Mouse (Mus musculus) CH12.LX (cell line): ENCODE measurements around the gene Asic4. TPM values are rescaled to one million over a fixed set of nuclear protein-coding genes. Genes with fewer than 3 reads are reported as not detected.

Source experiments
- DNase-seq: peaks from one replicate; pipeline ENCODE4 v3.0.0-alpha.2; 2013; ENCODE audit errors: extremely low read depth
- H3K27ac ChIP-seq: 2 replicates; pipeline ENCODE4 v1.5.1; 2012; ENCODE audit warnings: low read depth, mild to moderate bottlenecking, control low read depth, moderate library complexity; ENCODE audit not compliant: insufficient read depth
- H3K27me3 ChIP-seq: replicated peaks from 2 replicates; pipeline ENCODE3; 2012; ENCODE audit warnings: inconsistent platforms
- H3K36me3 ChIP-seq, 2 experiments: replicated peaks in 1 of 2; 2 replicates each; pipeline versions ENCODE3 to v1.6.1; 2012; ENCODE audit warnings: inconsistent platforms in 1 of 2, low read length in 1 of 2, mild to moderate bottlenecking in 1 of 2, mixed read lengths in 1 of 2, moderate library complexity in 1 of 2; ENCODE audit not compliant: control insufficient read depth in 1 of 2, insufficient read depth in 1 of 2
- H3K4me1 ChIP-seq, 2 experiments: 2 replicates each; pipeline ENCODE4 v1.6.1; 2012; ENCODE audit warnings: inconsistent platforms in 1 of 2, moderate library complexity in 1 of 2; ENCODE audit not compliant: insufficient read depth in 2 of 2, control insufficient read depth in 1 of 2
- H3K4me2 ChIP-seq: 2 replicates; pipeline ENCODE4 v1.6.1; 2012; ENCODE audit warnings: low read depth, mild to moderate bottlenecking, control low read depth; ENCODE audit not compliant: poor library complexity, insufficient read depth, severe bottlenecking
- H3K4me3 ChIP-seq, 3 experiments: fragments of 150-350 bp in 1 of 3; sonication (generic) in 1 of 3; replicated peaks in 1 of 3; 2 replicates each; pipeline versions ENCODE3 to v1.5.1; 2011 to 2012; ENCODE audit warnings: low read depth in 2 of 3, low read length in 2 of 3, mild to moderate bottlenecking in 2 of 3, moderate library complexity in 2 of 3, control low read depth in 1 of 3, improper control_type of control experiment in 1 of 3, inconsistent platforms in 1 of 3, mixed read lengths in 1 of 3; ENCODE audit not compliant: poor library complexity in 1 of 3
- H3K79me2 ChIP-seq: replicated peaks from 2 replicates; pipeline ENCODE4 v1.6.1; 2012; ENCODE audit warnings: mild to moderate bottlenecking, moderate library complexity; ENCODE audit not compliant: control insufficient read depth, poor library complexity, insufficient read depth, severe bottlenecking; ENCODE audit errors: extremely low read depth
- H3K9ac ChIP-seq: 2 replicates; pipeline ENCODE4 v1.6.1; 2012; ENCODE audit warnings: low read depth, mild to moderate bottlenecking, control low read depth, moderate library complexity; ENCODE audit not compliant: insufficient read depth
- H3K9me3 ChIP-seq: replicated peaks from 2 replicates; pipeline ENCODE3; 2012; ENCODE audit warnings: low read length, inconsistent platforms, mixed read lengths
- CHD2 ChIP-seq: IDR thresholded peaks from 2 replicates; pipeline ENCODE4 v1.6.1; 2011; ENCODE audit warnings: low read length, improper control_type of control experiment
- CTCF ChIP-seq, 2 experiments: IDR thresholded peaks in 1 of 2; conservative IDR thresholded peaks in 1 of 2; 2 replicates each; pipeline ENCODE4 v1.5.1; 2011 to 2012; ENCODE audit warnings: low read depth in 2 of 2, low read length in 2 of 2, improper control_type of control experiment in 1 of 2, inconsistent platforms in 1 of 2, mild to moderate bottlenecking in 1 of 2, moderate library complexity in 1 of 2
- ELF1 ChIP-seq: IDR thresholded peaks from 2 replicates; pipeline ENCODE4 v1.6.1; 2014; ENCODE audit warnings: low read depth, mild to moderate bottlenecking, inconsistent platforms, low read length, improper control_type of control experiment
- GABPA ChIP-seq: IDR thresholded peaks from 2 replicates; pipeline ENCODE4 v1.6.1; 2012; ENCODE audit warnings: low read depth, low read length, improper control_type of control experiment, inconsistent platforms; ENCODE audit not compliant: insufficient replicate concordance
- HCFC1 ChIP-seq: IDR thresholded peaks from 2 replicates; pipeline ENCODE4 v1.6.1; 2012; ENCODE audit warnings: low read depth, mild to moderate bottlenecking, inconsistent platforms, low read length, improper control_type of control experiment
- JUN ChIP-seq: IDR thresholded peaks from 2 replicates; pipeline ENCODE4 v1.6.1; 2011; ENCODE audit warnings: low read depth, mild to moderate bottlenecking, low read length, improper control_type of control experiment, moderate library complexity; ENCODE audit not compliant: insufficient read depth
- KAT2A ChIP-seq: IDR thresholded peaks from 2 replicates; pipeline ENCODE4 v1.6.1; 2012; ENCODE audit warnings: low read length, improper control_type of control experiment, inconsistent platforms; ENCODE audit not compliant: insufficient replicate concordance
- MAFK ChIP-seq: IDR thresholded peaks from 2 replicates; pipeline ENCODE4 v1.6.1; 2011; ENCODE audit warnings: low read length, improper control_type of control experiment; ENCODE audit not compliant: insufficient replicate concordance
- MYC ChIP-seq: IDR thresholded peaks from 2 replicates; pipeline ENCODE4 v1.6.1; 2011; ENCODE audit warnings: low read depth, mild to moderate bottlenecking, improper control_type of control experiment, low read length
- NRF1 ChIP-seq: IDR thresholded peaks from 2 replicates; pipeline ENCODE4 v1.6.1; 2014; ENCODE audit warnings: low read depth, mild to moderate bottlenecking, inconsistent platforms, low read length, improper control_type of control experiment, moderate library complexity
- PAX5 ChIP-seq: IDR thresholded peaks from 2 replicates; pipeline ENCODE4 v1.6.1; 2012; ENCODE audit warnings: low read length, inconsistent platforms, mixed read lengths
- POLR2AphosphoS2 ChIP-seq: IDR thresholded peaks from 2 replicates; pipeline ENCODE4 v1.6.1; 2011; ENCODE audit warnings: low read depth, low read length, improper control_type of control experiment
- RAD21 ChIP-seq: IDR thresholded peaks from 2 replicates; pipeline ENCODE4 v1.6.1; 2011; ENCODE audit warnings: low read depth, mild to moderate bottlenecking, low read length, improper control_type of control experiment, moderate library complexity
- SIN3A ChIP-seq: IDR thresholded peaks from 2 replicates; pipeline ENCODE4 v1.6.1; 2012; ENCODE audit warnings: low read length, improper control_type of control experiment, inconsistent platforms
- SMC3 ChIP-seq: IDR thresholded peaks from 2 replicates; pipeline ENCODE4 v1.6.1; 2011; ENCODE audit warnings: low read depth, low read length, improper control_type of control experiment
- TCF12 ChIP-seq: IDR thresholded peaks from 2 replicates; pipeline ENCODE4 v1.6.1; 2014; ENCODE audit warnings: low read depth, mild to moderate bottlenecking, inconsistent platforms, low read length, improper control_type of control experiment
- UBTF ChIP-seq: IDR thresholded peaks from 2 replicates; pipeline ENCODE4 v1.6.1; 2012; ENCODE audit warnings: low read depth, mild to moderate bottlenecking, inconsistent platforms, low read length, improper control_type of control experiment, moderate library complexity
- ZC3H11A ChIP-seq: IDR thresholded peaks from 2 replicates; pipeline ENCODE4 v1.6.1; 2012; ENCODE audit warnings: low read depth, mild to moderate bottlenecking, inconsistent platforms, low read length, improper control_type of control experiment
- ZNF384 ChIP-seq: IDR thresholded peaks from 2 replicates; pipeline ENCODE4 v1.6.1; 2012; ENCODE audit warnings: low read depth, low read length, improper control_type of control experiment, inconsistent platforms
- dilution Hi-C: fragments of 300-500 bp; cut with MboI; formaldehyde crosslinking; loops from 2 replicates; pipeline ENCODE4 v1.14.3; 2020; ENCODE audit warnings: low sequenced_read_pairs; ENCODE audit not compliant: extremely low pct_unique_long_range_greater_than_20kb, extremely low pct_ligation_motif_present
- in situ Hi-C: fragments of 300-500 bp; cut with MboI; formaldehyde crosslinking; loops from 3 replicates; pipeline ENCODE4 v1.14.3; 2019; ENCODE audit warnings: low sequenced_read_pairs, low pct_ligation_motif_present, low pct_unique_long_range_greater_than_20kb, mixed read lengths
- polyA plus RNA-seq: library from polyadenylated mRNA; unstranded; fragments of >175 nt; gene quantifications from 2 replicates; pipeline ENCODE4 v1.2.1, GENCODE M21; 2012; ENCODE audit warnings: low read depth; ENCODE audit not compliant: insufficient read length
- total RNA-seq, 2 experiments: library from RNA; depleted of rRNA; stranded (reverse); fragments of 300-350 nt in 1 of 2; fragments of >200 nt in 1 of 2; gene quantifications; 2 replicates each; pipeline ENCODE4 v1.2.3; 2012 to 2014

Gene Asic4
- total and polyA plus RNA-seq, 3 experiments: not detected

DNA sequence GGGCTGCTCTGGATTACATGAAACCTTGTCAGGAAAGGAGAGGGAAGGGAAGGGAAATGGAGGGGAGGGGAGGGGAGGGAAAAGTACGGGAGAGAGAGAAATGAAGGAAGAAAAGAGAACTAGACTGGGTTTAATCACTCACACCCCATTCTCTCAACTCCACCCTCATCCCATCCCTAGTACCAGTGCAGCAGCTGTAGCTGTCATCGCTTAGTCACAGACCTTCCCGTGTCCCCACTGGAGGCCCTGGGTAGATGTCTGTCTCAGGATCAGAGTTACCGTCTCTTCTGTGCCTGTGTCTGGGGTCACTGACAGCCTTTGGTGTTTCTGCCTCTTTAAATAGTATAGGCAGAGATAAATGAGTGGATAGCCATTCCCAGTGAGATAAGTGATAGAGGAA lies 42.0 kb upstream of the Asic4 start:
- dilution Hi-C loops: no loop called here
- no peaks in the 10 kb centered on the region for H3K27me3 ChIP-seq

DNA sequence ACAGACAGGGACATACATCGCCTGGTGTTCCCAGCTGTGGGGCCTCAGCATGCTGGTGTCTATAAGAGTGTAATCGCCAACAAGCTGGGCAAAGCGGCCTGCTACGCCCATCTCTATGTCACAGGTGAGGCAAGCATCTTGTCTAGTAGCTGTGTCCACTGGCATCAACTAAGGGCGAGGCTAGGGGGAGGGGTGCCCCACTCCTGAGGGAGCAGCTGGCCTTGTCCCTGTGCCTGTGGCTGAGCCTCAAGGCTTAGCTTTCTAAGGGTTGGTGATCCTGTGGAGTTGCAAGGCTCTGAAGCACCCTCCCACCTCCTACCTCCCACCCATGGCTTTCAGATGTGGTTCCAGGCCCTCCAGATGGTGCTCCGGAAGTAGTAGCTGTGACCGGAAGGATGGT lies 40.3 kb upstream of the Asic4 start:
- Histone ChIP-seq H3K79me2 (no peaks in the 10 kb centered on the region), H3K9ac (no peak overlapping the region), H3K4me3 (no peak overlapping the region), H3K4me1 (peaks cover 0 to 6% of the 10 kb centered on the region in 2 experiments; a peak in 1 of 4 replicates), H3K4me2 (no peak overlapping the region), H3K27me3 (no peaks in the 10 kb centered on the region), H3K9me3 (no peaks in the 10 kb centered on the region), H3K36me3 (peaks cover 14 to 90% of the 10 kb centered on the region in 2 experiments), H3K27ac (no peak overlapping the region)
- in situ Hi-C loops (no loop called here), dilution Hi-C loops (no loop called here)
- TF ChIP-seq NRF1 (no peak), PAX5 (no peak), SIN3A (no peak), CHD2 (no peak), JUN (no peak), TCF12 (no peak), RAD21 (no peak), HCFC1 (no peak), ZC3H11A (no peak), POLR2AphosphoS2 (no peak), MAFK (no peak), MYC (no peak), KAT2A (no peak), UBTF (no peak), GABPA (no peak), SMC3 (no peak), ZNF384 (no peak), ELF1 (no peak), CTCF (conservative IDR thresholded peaks at IDR 0.05 in 1 of 2, IDR thresholded peaks at IDR 0.05 in 1 of 2; ENCODE audit: low read depth in 2 of 2, low read length in 2 of 2) (no peak)
- no peak for DNase-seq

More for the DNA sequence above, 42.0 kb upstream of the Asic4 start:
- no peak for TF ChIP-seq ZNF384
- TF ChIP-seq, all 38 proteins: peak for 0
- Histone ChIP-seq H3K79me2 (no peaks in the 10 kb centered on the region), H3K9me3 (no peaks in the 10 kb centered on the region), H3K4me2 (no peak overlapping the region), H3K27ac (no peak overlapping the region), H3K4me1 (peaks cover 0 to 2% of the 10 kb centered on the region in 2 experiments; a peak in 1 of 4 replicates), H3K9ac (no peak overlapping the region), H3K36me3 (peaks cover 30 to 93% of the 10 kb centered on the region in 2 experiments), H3K4me3 (no peak overlapping the region)
- in situ Hi-C loops: no loop called here
- DNase-seq: no peak
